Mouse (Mus musculus) urinary bladder, postnatal 14 days (tissue): ENCODE results near the gene Chrna9.
"Not testable (repeated sequence)": the region's sequence is repeated elsewhere in the genome, so short reads cannot be mapped to it uniquely, and the experiment has no call there.

Source experiments
- DNase-seq: peaks from one replicate; pipeline ENCODE4 v3.0.0; 2021; ENCODE audit warnings: low spot score

Gene Chrna9

DNA sequence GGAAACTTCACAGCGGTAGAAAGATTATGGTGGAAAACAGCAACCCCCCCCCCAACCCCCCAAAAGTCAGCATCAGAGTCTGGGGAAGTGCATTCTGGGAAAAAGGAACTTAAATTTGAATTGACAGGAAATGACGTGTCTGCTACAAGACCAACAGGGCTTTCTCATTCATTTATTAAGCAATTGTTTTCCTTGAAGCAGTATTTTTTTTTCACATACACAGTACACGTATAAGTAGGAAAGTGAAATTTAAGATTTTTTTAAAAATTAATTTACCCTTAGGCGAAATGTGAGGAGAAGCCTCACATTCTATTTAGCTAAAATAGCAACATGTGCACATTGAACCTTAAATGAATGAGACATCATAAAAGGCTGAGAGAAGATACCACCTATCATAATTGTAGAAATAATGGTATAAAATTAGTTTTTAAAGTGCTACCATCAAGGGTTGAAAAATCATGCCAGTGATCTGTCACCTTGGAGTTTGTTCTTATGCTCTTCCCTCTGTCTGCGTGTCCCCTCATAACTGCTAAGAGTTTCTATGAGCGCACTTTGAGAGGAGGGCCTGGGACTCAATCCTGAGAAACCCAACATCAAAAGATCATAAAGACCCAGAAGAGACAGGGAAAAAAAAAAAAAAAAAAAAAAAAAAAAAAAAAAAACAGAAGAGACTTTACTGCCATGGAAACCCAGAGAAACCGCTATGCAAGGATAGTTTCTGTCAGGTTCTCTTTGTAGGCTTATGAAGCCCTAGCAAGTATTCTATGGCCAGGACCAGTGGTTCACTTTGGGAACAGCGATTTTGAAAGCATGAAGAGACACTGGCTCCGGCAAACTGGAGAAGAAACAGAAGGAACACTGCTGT, 21.7 kb downstream of the Chrna9 start:
- no peak for DNase-seq

DNA sequence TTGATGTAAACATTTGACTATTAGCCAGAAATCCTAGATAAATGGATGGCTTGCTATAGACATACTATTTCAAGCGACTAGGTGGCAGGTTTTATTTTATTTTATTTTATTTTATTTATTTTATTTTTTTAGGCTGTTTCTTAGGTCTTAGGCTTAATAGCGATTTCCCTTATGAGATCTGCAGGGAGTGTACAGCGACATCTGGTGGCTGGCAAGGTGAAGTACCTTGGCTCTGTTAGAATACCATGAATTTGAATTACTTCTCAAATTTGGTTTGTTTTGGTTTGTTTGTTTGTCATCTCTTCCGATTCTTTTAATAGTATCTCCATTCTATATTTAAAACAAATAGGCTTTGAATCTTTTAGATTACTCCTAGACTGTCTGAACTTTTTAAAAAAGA, 23.9 kb downstream of the Chrna9 start:
- peak; percentile 42 for DNase-seq

DNA sequence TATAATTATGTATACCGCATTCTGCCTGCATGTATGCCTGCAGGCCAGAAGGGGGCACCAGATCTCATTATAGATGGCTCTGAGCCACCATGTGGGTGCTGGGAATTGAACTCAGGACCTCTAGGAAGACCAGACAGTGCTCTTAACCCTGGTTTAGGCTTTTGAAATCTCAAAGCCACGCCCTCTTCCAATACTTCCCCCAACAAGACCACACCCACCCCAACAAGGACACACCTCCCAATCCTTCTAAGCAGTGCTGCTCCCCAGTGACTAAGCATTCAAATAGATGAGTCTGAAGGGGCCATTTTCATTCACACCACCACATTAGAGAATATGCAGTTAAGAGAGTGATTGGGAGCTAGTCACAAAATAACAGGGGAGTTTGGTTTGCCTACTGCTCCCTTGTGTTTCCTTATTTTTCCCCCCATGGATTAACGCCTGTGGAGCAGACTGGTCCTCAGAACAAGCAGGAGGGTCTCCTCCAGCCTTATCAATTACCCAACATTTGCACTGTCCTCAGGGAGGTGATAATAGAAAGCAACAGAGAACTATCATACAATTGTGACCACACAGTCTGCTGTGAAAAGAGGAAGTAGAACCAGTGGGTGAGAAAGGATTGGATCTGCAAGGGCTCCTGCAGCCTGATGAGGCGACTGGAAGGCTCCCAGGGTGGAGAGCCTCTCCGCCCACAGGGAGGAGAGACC, 25.3 kb downstream of the Chrna9 start:
- no peak for DNase-seq

DNA sequence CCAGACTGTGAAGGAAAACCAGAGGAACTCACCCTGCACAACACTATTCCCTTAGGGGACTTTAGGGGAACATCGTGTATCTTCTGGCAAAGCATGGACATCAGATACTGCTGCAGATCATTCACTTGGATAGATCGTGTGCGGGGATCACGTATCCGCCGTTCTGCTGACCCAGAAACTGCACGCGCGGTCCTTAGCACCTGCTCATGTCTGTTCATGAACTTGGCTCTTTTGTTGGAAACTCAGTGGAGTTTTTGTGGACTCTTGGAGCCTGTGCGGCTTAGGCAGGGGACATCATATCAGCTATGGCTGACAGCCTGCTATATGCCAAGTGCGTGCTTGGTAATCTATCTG, 25.9 kb downstream of the Chrna9 start:
- DNase-seq = no peak

DNA sequence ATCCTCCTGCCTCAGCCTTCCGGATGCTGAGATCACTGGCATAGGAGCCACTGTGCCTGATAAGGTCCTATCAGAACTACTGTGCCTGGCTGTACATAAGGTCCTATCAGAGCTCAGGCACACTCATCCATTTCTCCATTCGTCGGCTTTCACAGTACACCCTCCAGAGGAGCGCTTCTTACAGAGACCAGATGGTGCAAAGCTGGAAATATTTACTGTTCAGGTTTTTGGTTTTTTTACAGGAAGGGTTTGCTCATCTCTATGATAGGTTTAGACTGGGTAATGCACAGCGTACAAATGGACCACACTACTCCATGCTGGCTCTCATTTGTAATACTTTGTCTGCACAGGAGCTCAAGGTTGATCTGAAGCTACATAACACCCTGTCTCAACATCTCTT, 28.6 kb downstream of the Chrna9 start:
- no peak for DNase-seq

DNA sequence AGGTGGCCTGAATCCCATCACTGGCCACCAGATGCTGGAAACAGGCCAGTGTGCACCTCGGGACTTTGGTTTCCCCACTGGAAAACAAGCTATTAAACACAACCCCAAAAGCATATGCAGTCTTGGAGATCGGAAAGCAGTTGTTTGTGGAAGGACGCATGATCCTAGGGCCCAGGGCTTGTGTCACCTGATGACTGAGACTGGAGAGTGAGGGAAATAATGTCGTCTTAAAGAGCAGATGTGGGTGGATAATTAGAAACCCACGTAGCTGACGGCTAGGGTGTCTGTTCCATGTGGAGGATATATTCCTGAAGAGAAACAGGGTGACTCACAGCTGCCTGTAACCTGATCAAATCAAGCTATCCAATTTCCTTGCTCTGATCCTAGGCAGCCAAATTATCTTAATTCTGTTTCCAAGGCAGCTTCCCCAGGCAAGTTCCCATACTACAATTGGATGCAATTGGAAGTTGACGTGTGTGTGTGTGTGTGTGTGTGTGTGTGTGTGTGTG, 31.1 kb downstream of the Chrna9 start:
- DNase-seq = no peak

DNA sequence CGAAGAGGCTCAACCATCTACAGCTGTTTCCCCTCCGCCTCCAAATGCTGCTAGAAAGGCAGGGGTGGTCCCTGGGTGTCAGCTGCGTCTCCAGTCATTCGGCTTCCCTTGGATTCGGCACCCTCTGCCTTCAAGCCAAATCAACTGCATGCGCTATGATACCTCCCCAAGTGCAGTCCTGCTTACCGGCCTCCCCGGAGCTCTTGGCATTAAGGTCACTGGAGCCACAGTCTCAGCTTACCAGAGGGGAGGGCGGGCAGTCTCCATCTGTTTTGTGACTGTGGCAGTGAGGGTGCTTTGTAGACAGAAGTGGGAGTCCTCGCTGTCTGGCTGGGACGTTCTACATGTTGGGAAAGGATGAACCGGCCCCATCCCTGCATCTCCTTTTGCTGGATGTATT, 32.4 kb downstream of the Chrna9 start:
- no peak for DNase-seq

DNA sequence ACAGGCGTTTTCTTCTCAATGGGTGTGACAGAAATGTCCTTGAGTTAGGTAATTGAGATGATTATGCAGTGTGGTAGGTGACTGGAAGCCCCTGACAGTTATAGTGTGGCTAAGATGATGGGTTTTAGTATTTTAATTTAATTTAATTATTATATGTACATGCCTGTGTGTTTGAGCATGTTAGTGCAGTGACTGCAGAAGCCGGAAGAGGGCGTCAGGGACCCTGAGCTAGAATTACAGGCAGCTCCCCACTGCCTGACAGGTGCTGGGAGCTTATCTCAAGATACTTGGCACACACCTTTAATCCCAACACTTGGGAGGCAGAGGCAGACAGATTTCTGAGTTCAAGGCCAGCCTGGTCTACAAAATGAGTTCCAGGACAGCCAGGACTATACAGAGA, 33.3 kb downstream of the Chrna9 start:
- DNase-seq = no peak

DNA sequence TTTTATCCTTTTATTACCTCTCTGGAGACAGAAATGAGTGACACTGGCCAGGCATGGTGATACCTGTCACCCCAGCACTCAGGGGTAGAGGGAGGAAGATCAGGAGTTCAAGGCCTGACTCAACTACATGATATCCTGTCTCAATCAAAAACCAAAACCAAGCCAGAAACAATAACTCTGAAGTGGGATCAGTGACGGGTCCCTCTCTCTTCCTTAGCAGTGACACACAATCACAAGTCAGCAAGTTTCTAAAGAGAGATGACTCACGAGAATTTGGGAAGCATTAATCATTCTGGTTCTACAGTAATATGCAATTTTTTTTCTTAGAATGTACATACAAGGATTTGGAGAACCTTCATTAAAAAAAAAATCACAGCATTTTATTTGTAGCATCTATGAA, 38.5 kb downstream of the Chrna9 start:
- no peak for DNase-seq

DNA sequence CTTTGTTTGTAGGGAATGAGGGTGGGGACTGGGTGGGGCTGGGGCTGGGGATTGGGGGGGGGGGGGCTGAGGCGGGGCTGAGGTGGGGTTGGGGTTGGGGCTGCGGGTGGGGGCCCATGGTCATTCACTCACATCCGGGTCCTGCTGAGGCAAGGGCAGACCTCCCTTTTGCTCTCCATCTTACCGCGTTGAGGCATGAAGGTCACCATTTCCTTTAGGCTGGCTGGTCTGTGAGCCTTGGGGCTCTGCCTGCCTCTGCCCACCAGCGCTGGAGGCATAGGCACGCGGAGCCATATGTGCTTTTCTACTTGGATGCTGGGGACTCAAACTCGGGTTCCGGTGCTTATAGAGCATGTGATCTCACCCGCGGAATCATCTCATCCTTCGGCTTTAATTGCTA, 41.0 kb downstream of the Chrna9 start:
- DNase-seq = no peak

DNA sequence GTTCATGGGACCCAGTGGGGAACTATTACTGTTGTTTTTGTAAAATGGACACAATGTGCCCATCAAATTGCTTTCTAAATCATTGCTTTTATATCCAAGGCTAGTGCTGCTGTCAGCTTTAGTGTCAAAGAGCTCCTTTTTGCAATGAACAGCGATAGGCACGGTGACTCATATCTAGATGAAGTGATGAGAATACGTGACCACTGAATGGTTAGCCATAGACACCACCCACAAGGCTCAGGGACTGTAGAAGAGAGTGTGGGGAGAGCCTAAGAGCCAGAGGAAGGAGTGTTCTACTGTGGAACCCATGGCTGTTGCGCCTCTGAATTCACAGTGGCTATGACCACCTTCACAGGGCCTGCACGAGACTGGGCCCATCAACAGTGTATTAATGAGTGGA, 51.7 kb downstream of the Chrna9 start:
- no peak for DNase-seq

DNA sequence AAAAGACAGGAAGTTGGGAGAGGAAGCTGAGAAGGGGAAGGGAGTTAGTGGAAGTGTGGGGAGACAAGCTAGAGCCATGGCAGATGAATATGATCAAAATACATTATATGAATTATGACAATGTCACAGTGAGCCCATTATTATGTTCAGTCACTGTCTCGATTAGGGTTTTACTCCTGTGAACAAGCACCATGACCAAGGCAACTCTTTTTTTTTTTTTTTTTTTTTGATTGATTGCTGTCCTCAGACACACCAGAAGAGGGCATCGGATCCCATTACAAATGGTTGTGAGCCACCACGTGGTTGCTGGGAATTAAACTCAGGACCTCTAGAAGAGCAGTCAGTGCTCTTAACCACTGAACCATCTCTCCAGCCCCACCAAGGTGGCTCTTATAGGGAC, 52.3 kb downstream of the Chrna9 start:
- not testable (repeated sequence) for DNase-seq

DNA sequence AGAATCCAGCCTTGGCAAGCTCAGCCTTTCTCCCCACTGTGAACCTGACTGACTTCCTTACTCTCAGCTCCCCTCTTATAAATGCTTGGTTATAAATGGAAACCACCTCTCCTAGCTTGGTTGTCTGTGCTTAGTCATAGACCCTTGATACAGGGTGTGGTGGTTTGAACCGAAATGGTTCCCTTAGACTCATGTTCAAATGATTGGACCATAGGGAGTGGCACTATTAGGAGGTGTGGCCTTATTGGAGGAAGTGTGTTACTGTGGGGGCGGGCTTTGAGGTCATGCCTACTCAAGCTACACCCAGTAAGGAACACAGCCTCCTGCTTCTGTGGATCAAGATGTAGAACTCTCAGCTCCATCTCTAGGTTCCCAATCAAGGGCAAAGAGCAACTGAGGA, 56.5 kb downstream of the Chrna9 start:
- DNase-seq = no peak

DNA sequence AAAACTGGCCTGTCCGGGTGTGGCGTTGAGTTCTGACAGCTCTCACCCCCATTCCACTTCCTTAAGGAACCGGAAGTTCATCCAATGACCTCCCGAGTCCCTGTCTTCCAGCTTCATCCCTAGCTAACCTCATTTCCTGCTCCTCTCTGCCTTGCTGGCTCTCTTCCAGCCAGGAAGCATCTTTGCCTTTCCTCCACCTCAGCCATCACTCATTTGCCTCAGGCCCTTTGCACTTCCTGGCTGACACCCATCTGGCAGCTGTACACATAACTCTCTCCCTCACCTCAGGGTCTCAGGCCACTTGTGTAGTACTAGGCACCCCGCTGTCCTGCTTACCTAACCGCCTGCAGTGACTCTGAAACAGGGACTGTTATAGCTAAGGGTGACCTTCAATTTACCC, 59.9 kb downstream of the Chrna9 start:
- peak; percentile 38 for DNase-seq

DNA sequence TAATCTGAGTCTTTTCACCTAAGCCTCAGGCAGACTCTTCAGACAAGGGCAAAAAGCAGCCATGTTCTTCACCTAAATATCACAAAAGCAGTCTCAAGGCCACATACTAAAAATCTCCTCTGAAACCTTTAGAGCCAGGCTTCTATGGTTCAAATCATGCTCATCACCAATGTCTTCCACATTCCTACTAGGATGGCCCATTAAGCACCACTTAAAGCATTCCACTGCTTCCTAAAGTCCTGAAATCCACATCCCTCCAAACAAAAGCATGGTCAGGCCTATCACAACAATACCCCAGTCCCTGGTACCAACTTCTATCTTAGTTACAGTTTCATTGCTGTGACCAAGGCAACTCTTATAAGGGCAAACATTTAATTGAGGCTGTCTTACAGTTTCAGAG, 63.1 kb downstream of the Chrna9 start:
- DNase-seq = no peak

DNA sequence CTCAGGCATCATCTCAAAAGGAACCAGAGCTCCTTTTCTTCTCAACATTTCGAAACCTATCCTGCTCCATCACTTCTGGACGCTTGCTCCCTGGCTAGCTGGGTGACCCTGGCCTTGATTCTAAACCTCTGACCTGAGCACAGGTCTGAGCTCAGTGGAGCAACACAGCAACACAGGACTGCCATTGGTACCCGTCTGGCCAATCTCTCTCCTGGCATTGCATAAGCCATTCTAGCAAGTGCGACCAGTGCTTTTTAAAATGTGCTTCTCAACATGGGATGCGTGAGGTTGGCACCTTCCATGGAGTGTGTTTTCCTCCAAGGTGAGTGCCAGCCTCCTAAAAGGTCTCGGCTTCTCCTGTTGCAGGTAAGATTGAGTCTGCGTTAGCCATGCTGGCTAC, 64.4 kb downstream of the Chrna9 start:
- DNase-seq = no peak

DNA sequence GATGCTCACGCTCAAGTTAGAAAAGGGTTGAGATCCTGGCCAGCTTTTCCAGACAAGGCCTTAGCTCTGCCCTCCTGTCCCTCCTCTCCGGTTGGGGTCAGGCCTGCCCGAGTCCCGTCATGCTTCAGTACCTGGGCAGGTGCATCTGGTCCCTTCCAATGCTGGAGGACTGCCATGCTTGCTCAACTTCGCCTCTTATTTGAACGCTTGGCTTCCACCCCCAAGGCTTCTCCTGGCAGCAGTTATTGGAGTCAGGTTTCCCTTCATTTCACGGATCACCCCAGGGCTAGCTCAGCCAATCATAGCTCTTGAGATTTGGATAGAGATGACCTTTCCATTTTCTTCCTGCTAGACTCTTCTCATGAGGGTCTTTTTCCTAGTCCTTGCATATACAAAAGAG, 65.4 kb downstream of the Chrna9 start:
- DNase-seq = peak; percentile 67

DNA sequence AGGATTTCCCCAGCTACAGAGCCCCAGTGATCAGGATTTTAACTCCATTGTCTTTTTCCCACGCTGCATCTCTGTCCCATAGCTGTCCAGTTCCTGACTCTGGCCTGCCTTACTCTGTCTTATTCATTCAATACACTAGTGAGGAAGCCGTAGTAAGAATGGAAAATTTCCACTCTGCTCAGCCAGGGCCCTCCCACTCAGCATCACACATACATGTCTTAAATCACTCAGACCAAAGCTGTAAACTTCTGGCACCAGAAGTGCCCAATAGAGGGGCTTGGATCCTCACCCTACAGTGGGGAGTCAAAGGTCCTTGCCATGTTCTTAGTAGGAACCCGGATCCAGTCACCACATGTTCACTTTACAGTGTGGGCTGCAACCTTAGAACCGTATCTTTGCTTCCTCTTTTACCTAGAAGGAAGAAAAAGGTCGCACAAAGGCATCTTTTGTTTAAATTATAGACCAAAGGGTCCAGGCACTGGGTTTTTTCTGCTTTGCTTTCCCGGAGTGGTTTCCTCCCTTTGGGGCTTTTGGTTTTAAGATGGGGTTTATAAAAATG, 65.9 kb downstream of the Chrna9 start:
- no peak for DNase-seq

DNA sequence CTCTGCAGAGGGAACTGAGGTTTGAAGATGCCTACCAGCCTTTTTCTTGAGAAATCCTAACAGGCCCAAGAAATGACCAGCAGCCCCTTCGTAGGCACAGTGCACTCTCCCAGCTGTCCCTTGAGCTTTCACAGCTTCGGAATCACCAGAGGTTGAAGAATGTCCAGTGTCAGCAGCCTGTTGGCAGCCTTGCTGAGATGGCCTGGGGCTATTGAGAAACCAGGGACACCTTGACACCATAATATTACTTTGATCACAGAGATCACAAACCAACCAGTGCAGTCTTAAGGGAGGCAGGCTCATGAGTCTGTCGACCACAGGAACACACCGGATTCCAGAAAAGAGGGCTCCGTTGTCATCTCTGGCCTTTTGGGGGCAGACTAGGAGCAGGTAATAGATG, 66.5 kb downstream of the Chrna9 start:
- peak; percentile 32 for DNase-seq

DNA sequence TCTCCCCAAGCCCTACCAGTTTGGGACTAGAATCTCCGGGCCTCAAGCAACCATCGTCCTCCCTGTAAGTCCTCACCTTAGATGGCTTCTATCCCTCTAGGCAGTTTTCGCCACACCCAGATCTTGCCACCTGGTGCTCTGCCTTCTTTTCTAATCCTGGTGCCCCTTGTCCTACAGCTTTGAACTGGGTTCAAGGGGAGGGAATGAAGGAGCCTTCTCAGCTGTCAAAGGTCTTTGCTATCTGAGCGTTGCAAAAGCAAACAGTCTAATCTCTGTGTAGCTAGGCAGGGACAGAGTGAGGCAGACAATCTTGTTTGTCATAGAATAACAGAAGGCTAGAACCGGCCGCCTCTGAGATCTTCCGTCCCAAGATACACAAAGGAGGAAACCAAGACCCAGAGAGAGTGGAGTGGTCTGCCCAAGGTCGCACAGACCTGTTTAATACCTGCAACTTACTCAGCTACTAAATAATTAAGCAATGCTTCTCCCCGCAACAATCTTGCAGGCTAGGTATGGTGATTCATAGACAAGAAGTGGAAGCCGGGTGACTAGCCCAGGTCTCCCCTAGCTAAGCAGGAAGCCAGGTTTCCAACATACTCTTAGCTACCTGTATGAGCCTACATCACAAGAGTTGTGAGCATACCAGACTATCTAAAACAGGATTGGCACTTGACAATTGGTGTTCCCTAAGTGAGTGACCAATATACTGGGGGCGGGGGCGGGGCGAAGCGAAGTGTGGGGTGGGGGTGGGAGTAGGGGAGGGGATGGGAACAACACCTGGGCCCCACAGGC, 69.6 kb downstream of the Chrna9 start, which contains the start of gene 9130230L23Rik:
TSS of gene 9130230L23Rik (minus strand) at position 152 of the 792 bp plus-strand sequence.
- DNase-seq = peak; percentile 59

DNA sequence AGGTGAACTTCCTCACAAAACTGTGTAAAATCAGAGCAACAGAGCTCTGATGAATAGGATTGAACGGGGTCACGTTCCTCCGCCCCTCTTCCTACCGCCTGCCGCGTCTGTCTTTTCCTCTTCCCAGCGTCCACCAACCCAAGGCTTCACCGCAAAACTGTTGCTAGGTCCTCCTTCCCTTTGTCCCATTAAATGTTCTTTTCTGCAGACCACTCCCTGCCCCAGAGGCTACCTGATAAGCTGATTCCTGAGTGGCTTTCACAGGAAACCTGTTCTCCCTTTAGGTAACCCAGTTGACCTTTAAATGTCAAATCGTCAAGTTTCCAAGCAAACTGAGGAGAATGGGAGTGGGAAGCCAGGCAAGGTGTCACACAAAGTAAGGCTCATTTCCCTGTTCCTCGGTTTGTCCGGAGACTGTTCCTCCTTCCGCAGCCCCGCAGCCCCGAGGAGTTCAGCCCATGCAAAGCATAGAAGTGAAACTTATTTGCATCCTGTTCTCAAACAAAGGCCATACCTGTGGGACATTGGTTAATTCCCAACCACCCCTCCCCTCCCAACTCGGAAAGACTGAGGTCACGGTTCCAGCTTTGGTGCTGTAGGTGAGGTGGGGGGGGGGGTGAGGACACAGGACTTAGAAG, 70.4 kb downstream of the Chrna9 start:
- peak; percentile 35 for DNase-seq
